Mouse (Mus musculus): Measurements from ENCODE around the gene Tmem82.

DNA sequence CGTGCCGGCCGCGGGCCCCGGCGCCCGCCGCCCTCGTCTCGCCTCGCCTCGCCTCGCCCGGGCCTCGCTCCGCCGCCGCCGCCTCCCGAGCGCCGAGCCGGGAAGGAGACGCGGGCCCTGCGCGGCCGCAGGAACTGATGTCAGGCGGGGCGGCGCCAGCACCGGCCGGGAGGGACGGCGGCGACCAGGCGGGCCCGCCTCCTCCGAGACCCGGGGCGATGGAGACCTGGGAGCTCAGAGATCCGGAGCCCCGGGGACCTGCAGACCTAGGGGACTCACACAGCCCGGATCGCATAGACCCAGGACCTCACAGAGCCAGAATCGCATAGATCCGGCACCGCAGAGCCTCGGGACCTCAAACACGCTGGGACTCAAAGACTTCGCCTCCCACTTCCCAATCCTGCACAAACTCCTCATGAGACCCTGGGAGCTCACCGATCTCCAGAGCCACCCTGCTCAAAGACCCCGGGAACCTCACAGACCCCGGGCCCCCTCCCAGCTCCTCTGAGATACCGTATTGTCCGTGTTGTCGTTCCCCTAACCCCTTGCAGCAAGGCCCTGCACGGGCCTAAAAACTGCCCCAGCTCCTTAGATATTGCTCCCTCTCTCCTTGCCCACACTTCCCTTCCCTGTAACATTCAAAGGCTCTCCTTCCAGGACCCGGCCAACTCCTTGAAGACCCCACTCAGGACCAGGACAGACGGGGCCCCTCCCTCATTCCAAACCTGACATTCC, 45.7 kb upstream of the Tmem82 start:
- no peak for TF ChIP-seq CTCF (IDR thresholded peaks at IDR 0.05; ENCODE audit: low read depth, low read length)
- no peak for TF ChIP-seq POLR2A (IDR thresholded peaks at IDR 0.05; ENCODE audit: insufficient read depth, low read length)

Measured in ES-Bruce4 (cell line).